Mouse (Mus musculus) ZHBTc4 (cell line): ENCODE results near the gene Oard1.

Experiments
- DNase-seq: peaks from one replicate; pipeline ENCODE4 v3.0.0-alpha.2; 2011; ENCODE audit warnings: low read depth, low spot score

Gene Oard1

DNA sequence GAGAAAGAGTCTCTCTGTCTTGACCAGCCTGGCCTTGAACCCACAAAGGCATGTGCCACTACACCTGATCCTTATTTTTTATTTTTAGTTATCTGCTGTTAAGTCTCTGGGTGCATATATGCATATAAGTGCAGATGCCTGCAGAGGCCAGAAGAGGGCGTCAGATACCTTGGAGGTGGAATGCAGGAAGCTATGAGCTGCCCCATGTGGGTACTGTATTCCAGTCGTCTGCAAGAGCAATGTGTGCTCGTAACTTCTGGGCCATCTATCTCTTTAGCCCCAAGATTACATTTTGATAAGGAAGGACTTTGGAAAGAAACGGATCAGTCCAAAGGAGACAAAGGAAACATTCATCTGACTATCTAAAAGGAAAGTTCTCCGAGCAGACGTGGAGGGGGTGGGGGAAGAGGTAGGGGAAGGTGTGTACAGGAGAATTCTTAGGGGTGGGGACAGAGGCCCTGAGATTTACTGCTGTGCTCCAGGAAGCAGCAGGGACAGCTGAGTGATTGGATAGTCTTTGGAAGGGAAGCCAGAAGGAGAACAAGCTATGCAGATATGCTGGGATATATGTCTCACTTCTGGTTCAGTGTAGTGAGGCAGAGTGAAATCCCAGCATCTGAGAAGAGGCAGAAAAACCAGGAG, 24.0 kb downstream of the Oard1 start:
- DNase-seq = peak; percentile 85

DNA sequence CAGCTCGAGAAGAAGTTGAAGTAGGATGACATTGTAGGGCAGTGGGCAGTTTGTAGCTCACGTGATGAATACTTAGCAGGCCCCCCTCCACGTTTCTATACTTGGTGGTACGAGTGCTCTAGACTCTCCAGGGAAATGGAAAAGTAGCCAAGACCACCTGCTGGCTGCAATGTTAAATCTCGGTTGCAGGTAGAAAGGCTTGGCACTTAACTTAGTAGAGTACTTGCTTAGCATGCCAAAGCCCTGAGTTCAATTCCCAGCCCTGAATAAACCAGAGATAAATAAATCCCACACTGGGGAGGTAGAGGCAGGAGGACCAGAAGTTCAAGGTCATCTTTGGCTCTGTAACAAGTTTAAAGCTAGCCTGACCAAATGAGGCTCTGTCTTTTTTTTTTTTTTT, 24.7 kb downstream of the Oard1 start:
- DNase-seq = peak; percentile 60

DNA sequence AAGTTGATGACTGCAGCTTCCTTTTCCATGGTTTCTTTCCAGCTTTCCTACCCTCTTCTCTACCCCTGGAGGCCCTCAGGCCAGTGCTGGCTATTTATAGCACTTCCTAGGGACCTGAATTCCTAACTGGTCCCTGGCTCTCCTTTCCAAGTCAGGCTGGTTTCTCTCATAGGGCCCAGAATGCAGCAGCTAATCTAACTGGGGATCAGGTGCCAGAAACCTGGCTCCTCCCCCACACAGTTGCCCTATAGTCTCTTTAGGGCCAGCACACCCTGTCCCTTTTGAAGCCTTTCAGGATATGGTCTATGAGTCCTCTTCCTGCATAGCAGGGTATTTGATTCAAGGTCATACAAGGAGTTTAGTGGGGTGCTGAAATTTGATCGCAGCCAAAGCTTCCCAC, 26.7 kb downstream of the Oard1 start:
- peak; percentile 48 for DNase-seq

DNA sequence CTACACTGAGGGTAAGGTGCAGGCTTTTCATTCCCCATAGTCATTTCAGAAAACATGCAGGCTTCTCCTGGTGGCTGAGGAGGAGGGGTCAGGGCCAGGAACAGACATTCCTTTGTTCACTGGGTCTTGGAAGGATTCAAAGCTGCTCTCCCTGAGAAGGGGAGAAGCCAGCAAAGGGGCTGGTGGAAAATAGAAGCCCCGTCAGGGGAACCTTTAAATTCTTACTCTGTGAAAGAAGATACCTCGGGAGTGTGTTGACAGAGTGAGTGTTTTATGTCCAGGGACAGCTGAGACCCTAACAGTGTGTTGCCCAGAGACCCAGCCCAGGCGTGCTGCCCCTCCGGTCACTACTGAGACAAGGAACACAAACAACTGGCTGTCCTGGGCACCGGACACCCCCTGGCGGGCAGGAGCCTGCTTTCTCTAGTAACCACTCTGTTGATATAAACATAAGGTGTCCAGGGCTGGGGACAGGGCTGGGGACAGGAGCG, 27.7 kb downstream of the Oard1 start:
- no peak for DNase-seq

DNA sequence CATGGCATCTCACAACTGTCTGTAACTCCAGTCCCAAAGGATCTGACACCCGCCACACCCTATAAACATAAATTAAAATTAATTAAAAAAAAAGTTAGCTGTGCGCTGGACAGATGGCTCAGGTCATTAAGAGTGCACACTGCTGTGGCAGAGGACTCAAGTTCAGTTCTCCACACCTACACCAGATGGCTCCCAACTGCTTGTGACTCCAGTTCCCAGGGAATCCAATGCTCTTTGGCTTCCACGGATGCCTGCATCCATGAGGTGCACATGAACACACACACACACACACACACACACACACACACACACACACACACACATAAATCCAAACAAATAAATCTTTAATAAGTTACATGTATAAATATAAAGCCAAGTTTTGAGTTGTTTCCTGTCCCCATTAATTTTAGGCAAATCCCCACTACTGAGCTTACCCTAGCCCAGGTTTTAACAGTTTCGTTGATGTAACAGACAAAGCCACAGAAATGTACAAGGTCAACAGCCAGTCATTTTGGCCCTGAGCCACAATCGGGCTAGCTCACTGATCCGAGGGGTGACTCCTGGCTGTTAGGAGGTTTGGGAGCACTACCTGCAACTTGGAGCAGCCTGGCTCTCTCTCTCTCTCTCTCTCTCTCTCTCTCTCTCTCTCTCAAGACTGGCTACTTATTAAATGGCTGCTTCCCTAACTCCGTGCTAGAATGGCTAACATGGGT, 33.1 kb downstream of the Oard1 start:
- peak; percentile 36 for DNase-seq

DNA sequence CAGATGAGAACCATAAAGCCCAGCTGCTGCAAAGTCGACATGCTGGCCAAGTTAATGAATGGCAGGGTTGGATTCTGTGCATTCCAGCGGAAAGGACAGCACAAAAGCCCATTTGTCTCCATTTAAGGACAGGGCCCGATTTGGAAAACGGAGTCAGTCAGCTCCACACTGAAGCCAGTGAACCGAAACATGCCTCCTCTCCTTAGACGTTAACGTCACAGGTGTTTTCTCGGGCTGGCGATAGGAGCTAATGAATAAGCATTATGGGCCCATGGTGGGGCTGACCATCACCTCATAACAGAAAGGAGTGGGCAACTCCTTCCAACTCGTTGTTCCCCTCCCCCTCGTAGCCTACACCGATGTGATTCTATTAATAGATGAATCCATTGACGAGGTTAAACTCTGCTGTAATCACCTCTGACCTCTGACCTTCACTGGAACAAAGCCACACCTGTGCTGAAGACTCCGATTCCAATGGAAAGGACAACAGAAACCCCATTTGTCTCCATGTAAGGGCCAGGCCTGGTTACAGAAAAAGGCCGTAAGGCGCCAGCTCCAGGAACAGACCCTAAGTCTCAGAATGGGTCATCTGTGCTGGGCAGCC, 33.8 kb downstream of the Oard1 start:
- no peak for DNase-seq

DNA sequence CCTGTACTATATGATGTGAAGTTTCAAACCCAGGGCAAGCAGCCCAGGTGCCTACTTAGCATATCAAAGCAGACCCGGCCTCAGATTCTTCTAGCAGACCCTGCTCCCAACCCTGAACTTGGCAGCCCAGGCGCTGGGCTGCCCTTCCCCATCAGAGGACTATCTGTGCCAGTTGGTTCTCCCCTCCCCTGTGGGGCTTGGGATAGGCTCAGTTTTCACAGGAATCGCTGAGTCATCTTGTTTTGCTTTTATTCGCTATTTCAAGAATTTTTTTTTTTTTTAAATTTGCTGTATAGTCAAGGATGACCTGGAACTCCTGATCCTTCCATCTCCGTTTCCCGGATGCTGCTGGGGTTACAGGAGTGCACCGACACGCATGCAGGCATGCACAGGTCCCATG, 37.9 kb downstream of the Oard1 start:
- DNase-seq = no peak

DNA sequence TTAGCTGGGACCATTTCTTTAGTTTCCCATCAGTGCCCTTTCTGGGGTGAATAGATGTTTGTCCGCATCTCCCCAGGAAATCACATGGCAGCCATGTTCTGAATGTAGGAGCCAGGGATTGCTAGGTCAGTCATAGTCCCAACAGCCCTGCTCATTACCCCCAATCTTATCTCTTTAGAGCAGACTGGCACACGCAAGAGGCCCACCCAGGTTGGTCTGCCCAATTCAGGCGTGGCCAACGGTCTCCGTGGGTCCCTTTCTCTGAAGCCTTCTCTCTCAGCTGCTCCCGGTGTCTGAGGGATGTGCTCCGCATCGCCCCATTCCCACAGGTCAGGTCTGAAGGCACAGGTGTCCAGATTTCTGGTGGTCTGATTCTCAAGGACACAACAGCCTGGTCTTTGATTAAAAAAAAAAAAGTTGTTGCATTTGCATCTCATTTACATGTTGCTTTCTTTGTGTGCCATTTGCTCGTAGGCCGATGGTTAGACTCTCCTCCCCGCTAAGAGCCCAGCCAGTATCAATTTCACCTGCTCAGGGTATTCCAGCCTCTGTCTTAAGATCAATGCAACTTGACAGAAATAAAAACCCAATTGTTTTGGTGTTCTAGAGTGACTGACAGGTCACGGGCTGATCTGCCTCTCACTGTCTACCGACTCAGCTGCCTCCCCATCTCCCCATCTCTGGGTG, 41.0 kb downstream of the Oard1 start:
- DNase-seq = no peak

DNA sequence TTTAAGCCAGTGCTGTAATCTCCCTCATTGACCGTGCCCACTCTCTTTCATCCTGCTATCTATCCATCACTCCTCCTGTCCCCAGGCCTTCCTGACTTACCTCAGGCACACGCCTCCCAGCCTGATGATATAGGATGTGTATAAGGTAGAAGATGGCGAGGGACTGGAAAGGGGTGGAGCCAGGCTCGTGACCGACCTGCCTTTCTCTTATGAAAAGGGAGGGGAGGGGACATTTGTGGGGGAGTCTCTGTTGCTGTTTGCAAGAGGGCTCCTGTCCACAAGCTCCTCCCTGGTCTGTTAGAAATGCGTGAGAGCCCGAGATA, 41.5 kb downstream of the Oard1 start, which contains the start of gene Tspo2:
Tspo2 (minus strand) TSS at position 170 of the 323 bp plus-strand sequence.
- DNase-seq = peak; percentile 39

DNA sequence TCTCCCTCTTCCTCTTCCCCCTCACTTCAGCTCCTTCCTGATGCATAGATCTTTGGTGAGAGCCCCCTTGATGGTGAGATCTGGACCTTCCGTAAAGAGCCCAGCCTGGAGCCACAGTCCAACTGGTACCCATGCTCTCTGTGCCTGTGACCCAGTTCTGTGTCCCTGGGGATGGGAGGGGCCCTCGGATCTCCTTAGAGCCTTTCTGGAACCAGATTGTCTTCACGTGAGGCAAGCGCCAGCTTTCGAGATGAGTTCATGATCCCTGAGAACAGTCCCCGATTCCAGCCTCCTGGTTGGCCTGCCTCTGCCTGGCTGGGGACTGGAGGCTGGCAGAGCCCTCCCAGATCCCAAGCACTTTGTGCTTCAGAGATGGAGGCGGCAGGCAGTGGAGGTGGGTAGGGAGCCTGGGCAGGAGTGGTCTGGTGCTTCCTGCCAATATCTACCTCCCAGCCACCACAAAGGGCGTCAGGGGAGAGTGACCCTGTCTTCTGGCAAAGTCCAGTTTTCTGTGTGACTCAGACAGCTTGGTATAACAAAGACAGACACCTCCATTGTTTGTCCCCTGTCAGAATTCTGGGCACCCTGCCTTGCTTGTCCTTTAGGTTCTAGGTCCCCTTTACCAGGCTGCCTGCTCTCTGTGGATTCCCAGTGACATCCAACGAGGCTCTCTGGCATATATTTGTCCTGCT, 42.1 kb downstream of the Oard1 start:
- no peak for DNase-seq

DNA sequence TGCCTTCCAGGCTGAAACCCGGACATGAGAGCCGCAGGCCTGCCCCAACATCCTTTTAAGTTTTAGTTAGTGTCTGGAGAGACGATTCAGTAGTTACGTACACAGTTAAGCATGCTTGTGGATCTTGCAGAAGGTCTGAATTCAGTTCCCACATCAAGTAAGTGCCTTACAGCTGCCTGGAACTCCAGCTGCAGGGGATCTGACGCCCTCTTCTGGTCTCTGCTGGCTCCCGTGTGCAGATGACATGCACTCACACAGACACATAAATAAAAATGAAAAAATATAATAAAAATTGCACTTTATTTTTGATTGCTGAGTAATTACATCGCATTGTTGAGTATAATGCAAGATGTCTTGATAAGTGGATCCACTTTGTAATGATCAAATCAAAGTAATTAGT, 43.7 kb downstream of the Oard1 start:
- DNase-seq = no peak

DNA sequence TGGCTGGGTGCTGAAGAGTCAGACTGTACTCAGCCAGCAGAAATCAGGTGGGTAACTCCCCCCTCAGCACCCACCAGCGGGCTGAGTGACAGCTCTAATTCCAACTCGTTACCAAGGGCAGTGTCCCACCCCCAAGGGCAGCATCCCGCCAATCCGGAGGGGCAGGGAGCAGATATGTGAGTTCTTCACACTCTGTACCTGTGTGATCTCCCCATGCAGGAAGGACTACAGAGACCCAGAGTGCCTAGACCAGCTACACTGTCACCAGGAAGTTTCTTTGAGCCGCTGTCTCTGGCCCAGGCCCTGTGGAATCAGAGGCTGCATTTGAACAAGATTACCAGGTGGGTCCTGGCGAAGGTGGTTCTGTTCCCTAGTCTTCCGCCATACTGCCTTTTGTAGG, 44.4 kb downstream of the Oard1 start:
- peak; percentile 46 for DNase-seq

DNA sequence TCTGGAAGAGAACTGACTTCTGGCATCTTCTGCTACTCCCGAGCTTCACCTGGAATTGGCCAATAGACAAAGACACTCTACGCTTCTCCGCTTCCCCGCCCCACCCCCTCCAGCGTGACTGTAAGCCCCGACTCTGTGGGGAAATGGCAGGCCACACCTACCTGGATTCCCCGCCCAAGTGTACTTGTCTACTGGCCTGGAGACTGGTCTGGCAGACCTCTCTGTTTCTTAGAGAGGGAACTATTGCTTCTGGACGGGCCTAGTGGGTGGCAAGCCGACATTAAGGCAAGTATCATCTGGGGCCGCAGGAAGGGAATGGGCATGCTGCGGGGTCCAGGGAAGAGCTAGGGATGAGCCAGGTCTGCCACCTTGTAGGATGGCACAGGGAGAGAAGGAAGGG, 44.9 kb downstream of the Oard1 start, which contains the start of gene Unc5cl:
Unc5cl (plus strand) TSS at position 214 of the 400 bp plus-strand sequence.
- peak; percentile 91 for DNase-seq

DNA sequence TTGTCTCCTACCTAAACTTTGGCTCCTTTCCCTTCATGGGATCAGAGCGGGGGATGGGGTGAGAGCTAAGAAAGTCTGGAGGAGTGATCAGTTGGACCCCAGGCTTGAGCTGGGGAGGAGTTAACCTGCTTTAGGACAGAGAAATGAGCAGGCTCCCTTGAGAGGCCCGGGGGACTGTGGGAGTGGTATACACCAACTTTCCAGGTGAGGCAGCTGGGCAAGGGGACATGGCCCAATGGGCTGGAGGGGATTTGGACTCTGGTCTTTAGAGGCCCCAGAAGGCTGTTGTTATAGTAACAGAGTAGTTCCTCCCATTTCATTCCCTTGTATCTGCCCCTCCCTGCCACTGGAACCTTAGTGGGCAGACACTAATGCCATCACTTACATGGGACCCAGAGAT, 46.1 kb downstream of the Oard1 start:
- no peak for DNase-seq

DNA sequence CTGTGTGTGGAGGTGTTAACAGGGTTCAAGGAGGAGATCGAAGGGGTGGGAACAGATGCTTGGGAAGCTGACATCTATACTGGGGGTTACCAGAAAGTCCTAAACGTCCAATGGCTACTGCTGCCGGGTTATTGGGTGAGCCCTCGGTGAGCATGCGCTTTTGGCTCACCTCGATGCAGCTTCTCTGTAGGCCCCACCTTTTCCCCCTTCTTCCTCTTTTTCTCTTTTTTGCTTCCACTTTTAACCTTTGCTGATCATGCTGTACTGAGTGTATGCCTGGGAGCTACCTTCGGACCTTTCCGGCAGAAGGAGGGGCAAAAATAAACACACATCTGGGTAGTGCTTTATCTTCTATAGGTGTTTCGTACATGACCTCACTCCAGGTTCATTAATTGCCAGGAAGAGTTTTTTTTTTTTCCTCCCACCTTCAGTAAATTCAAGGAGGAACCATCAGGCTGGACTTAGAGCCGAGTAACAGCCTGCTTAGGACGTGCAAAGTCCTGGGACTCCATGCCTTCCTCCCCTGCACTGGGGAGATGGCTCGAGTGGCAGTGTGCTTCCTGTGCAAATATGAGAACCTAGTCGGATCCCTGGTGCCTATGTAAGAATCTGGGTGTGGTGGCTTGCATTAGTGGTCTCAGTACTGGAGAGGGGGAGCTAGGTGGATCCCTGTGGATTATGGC, 48.3 kb downstream of the Oard1 start:
- DNase-seq = no peak

DNA sequence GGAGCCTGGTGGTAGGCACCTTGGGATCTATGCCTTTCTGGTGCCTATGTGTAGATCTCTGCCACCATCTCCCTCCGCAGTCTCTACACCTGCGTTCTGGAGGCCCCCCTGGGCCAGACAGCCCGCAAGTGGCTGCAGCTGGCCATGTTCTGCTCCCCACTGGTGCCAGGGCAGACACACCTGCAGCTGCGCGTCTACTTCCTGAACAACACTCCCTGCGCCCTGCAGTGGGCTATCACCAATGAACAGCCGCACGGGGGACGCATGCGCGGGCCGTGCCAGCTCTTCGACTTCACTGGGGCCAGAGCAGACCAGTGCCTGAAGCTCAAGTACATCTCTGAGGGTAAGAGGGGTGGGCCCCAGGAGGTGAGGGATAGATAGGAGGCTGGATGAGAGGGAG, 52.3 kb downstream of the Oard1 start:
- DNase-seq = no peak

DNA sequence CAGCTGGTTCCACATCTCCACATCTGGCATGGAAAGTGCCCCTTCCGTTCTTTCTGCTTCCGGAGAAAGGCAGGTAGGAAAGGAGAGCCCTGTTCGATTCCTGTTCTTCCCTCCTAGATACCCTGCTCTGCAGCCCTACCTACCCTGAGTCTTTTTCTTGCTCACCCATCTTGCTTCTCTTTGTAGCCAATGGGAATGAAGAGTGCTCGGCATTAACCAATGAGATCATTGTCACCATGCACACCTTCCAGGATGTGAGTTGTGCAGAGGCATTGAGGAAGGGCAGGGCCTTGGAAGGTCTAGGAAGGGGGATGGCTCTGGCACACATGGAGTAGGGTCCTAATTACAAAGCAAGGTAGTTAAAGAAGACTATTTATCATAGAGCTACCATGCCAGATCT, 53.6 kb downstream of the Oard1 start:
- no peak for DNase-seq
